Mouse (Mus musculus): ENCODE measurements around the gene Mypn.

- no peak for TF ChIP-seq CTCF (IDR thresholded peaks at IDR 0.05; ENCODE audit: low read depth, low read length)
- no peak for TF ChIP-seq POLR2A (IDR thresholded peaks at IDR 0.05; ENCODE audit: borderline replicate concordance, low read depth, low read length)
Observed at GRCm38 (mm10) chr10:63199008-63199407, 4.7 kb downstream of the Mypn start.
